Mouse (Mus musculus): ENCODE measurements around the gene Sgcg.

Gene Sgcg

DNA sequence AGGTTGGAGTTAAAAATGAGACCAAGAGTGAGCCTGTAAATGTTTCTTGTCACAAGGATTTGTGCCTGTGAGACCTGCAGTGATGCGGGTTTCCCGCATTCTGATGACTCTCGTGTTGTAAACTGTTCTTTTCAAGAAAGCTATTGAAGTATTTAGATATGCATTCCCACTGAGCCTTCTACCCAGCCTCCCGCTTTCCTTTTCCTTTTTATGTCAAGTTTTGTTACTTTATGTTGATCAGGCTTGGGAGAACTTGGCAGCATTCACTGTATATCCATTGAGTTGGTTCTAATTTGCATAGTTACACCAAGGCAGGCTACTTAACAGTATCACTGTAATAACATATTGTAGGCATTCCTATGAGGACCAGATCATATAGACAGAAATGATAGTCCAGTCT is 63.9 kb downstream of the Sgcg start:
- TF ChIP-seq GATA4 (IDR thresholded peaks at IDR 0.05; ENCODE audit: insufficient replicate concordance, low read length), result no peak

DNA sequence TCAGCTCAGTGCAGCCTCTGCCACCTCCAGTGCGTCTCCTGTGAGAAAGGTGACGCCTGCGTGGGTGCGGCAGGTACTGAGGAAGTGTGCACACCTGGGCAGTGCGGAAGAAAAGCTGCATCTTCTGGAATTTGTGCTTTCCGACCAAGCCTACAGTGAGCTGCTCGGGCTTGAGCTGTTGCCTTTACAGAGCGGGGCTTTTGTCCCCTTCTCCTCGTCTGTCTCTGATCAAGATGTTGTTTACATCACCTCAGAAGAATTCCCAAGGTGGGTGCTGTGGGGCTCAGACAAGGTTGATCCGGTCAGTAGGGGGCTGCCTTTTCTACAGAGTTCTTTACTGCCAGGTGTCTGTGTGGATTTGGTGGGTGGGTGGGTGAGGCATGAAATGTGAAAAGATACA is 66.0 kb downstream of the Sgcg start:
- TF ChIP-seq GATA4 (IDR thresholded peaks at IDR 0.05; ENCODE audit: insufficient replicate concordance, low read length), result no peak

DNA sequence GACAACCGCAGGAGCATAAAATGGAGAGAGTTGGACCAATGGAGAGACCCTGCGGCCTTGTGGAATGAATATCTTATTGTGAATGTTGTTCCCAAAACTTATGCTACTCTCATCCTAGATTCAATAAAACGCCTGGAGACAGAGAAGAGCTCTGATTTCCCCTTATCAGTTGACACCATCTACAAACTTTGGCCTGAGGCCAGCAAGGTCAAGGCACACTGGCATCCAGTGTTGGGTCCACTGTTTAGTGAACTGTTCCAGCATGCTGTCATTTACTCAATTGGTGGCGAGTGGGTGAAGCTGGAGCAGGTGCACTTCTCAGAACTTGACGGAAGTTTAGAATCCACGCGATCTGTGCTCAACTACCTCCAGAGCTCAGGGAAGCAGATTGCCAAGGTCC is 66.4 kb downstream of the Sgcg start:
- no peak for TF ChIP-seq GATA4 (IDR thresholded peaks at IDR 0.05; ENCODE audit: insufficient replicate concordance, low read length)

DNA sequence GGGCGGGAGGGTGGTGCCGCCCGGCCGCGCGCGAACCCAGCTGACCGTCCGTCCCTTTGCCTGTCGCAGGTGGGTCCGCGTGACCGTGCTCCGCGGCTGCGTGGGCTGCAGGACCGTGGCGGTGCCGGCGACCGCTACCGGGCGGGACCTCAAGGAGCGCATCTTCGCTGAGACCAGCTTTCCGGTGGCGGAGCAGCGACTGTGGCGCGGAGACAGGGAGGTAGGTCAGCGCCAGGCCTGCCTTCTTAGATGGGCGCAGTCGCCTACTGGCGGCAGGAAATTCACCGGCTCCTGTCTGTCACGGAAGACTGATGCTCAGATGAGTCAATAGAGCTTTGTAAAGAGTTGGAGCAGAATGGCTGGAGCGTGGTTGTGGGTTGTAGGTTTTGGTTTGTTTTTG is 85.1 kb downstream of the Sgcg start:
- TF ChIP-seq GATA4 (IDR thresholded peaks at IDR 0.05; ENCODE audit: insufficient replicate concordance, low read length), result no peak

DNA sequence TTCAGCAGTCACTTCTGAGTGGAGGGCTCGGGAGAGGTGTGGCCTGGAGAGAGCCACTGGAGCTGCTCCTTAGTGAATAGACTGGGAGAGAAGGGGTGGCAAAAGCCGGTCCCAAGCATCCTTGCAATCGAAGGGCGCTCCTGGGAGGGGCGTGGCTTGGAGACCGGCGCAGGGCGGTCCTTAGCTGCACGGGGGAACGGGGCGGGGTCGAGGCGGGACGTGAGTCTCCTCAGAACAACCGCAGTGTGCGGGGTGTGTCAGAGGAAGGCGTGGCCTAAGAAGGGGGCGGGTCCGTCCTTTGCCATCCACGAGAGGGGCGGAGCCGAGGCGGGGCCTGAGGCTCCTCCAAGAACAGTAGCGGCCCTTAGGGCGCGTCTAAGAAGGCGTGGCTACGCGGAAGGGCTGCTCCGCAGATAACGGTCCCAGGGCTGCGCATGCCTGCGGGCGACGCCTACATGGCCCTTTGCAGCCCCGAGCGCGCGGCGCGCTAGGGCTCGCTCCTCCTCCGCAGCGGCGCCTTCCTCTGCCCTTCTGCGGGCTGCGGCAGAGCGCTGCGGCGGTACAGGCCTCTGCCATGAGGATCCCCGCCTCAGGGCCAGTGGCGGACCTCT is 85.6 kb downstream of the Sgcg start:
- peak; percentile 99; the same call in 1 of the 2 replicates for TF ChIP-seq GATA4 (IDR thresholded peaks at IDR 0.05; ENCODE audit: insufficient replicate concordance, low read length)

DNA sequence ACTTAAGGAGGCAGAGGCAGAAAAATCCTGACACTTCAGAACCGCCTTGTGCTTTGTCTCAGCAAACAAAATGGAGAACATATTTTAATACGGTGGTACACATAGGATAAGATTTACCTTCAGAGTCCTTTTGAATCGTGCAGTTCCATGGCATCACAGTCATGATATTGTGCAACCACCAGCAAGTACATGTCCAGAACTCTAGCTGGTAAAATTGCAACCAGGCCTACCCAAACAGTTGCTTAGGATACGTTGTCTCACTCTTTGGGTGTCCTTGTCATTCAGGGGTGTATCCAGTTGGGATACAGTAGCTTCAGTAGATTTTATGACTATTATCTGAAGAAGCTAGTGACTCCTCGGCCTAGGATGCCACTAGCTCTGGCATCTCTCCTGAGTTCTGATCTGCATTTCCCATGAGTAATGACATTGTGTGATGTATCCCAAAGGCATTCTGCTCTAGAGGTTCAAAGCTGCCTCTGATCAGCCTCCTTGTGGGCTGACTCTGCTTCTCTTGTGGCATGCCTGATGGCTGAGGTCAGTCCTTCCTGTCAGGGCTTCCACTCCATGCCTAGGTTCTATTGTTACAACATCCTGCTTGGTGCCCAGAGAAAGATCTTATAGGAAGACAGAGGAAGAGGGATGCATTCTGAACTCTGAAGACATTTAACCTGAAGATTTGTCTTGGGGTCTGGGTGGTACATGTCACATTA is 86.9 kb downstream of the Sgcg start:
- TF ChIP-seq GATA4 (IDR thresholded peaks at IDR 0.05; ENCODE audit: insufficient replicate concordance, low read length), result no peak
